Mouse (Mus musculus): ENCODE data around the gene Gm21761. TPM values are rescaled to one million over a fixed set of nuclear protein-coding genes. Genes with fewer than 3 reads are reported as not detected.

The Gm21761 gene
- polyA plus RNA-seq, 1 experiment from 2014 or later: not detected

Other genes with a start within 250 kb of the Gm21761 start
- 533 and 643 TPM in 2 replicates for gene Hmgcs1, start 238.9 kb downstream of the Gm21761 start, polyA plus RNA-seq (2014; fragmentation: Nextera tagmentation; extraction: Ambion mirVana)
- gene Nim1k, start 173.4 kb downstream of the Gm21761 start, polyA plus RNA-seq (2014; fragmentation: Nextera tagmentation; extraction: Ambion mirVana): 5.4 and 6.4 TPM in 2 replicates
- gene Zfp131, start 138.4 kb downstream of the Gm21761 start, polyA plus RNA-seq (2014; fragmentation: Nextera tagmentation; extraction: Ambion mirVana): 32.7 and 34.5 TPM in 2 replicates
- gene AF067063, start 99.1 kb downstream of the Gm21761 start, polyA plus RNA-seq (2014; fragmentation: Nextera tagmentation; extraction: Ambion mirVana): not detected in 2 replicates
- gene D13Ertd608e, start 93.3 kb downstream of the Gm21761 start, polyA plus RNA-seq (2014; fragmentation: Nextera tagmentation; extraction: Ambion mirVana): not detected in 2 replicates
- not detected in 2 replicates for gene Tcstv1, start 34.5 kb downstream of the Gm21761 start, polyA plus RNA-seq (2014; fragmentation: Nextera tagmentation; extraction: Ambion mirVana)
- not detected in 2 replicates for gene B020031M17Rik, start 21.5 kb upstream of the Gm21761 start, polyA plus RNA-seq (2014; fragmentation: Nextera tagmentation; extraction: Ambion mirVana)
- gene Gm36079, start 97.7 kb upstream of the Gm21761 start, polyA plus RNA-seq (2014; fragmentation: Nextera tagmentation; extraction: Ambion mirVana): not detected in 2 replicates
- not detected in 2 replicates for gene Gm21188, start 122.9 kb upstream of the Gm21761 start, polyA plus RNA-seq (2014; fragmentation: Nextera tagmentation; extraction: Ambion mirVana)
- not detected in 2 replicates for gene Gm20767, start 211.0 kb upstream of the Gm21761 start, polyA plus RNA-seq (2014; fragmentation: Nextera tagmentation; extraction: Ambion mirVana)
- gene Gm21818, start 243.2 kb upstream of the Gm21761 start, polyA plus RNA-seq (2014; fragmentation: Nextera tagmentation; extraction: Ambion mirVana): not detected in 2 replicates